Mouse (Mus musculus): ENCODE data around the gene Pdlim4. TPM values are rescaled to one million over a fixed set of nuclear protein-coding genes. Genes with fewer than 3 reads are reported as not detected.

The Pdlim4 gene
- polyA plus RNA-seq, 1 experiment, result 4.4 TPM

DNA sequence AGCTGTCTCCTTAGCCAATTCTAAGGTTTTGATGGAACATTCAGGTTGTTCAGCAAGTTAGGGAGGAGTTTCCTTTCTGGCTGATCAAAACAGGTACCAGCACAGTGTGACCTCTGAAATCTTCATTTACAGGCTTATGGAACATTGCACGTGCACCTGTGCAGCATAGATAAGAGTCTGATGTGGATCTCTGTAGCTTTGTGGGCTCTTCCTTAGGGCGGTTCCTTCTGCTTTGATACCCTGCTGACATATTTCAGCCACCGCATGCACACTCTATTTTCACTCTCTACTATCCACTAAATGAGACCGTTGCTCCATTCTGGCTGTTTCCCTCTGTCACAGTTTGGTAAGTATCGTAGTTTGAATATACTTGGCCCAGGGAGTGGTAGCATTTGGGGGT is 13.9 kb upstream of the Pdlim4 start:
- H3K36me3 ChIP-seq (ENCODE audit: control insufficient read depth, insufficient read depth, low read length), result no peaks in the 10 kb centered on the region
- no peaks in the 10 kb centered on the region for H3K4me1 ChIP-seq (ENCODE audit: control insufficient read depth, insufficient read depth, low read length)
- TF ChIP-seq POLR2A (IDR thresholded peaks at IDR 0.05; ENCODE audit: control insufficient read depth, low read depth, low read length), result no peak
- no peak overlapping the region for H3K4me3 ChIP-seq (ENCODE audit: control insufficient read depth, low read depth, low read length)
- H3K27ac ChIP-seq (ENCODE audit: control insufficient read depth, insufficient read depth, low read depth, low read length), result no peak overlapping the region
- no peaks in the 10 kb centered on the region for H3K27me3 ChIP-seq (ENCODE audit: control insufficient read depth, insufficient read depth, low read length)

DNA sequence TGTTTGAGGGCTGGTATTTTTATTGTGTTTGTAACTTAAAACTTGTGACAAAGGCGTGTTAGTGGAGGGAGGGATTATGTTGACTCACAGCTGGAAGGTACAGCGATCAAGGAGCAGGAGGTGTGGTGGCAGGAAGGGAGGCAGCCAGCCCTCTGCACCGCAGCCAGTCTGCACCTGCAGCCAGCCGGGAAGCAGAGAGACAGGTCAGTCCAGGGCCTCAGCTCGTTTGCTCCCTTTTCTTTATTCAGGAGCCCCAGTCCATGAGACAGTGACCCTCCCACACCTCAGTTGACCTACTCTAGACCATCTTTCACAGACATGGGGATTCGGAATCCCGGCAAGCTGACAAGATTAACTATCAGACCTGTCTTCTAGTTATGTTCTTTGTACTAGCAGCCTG is 11.6 kb upstream of the Pdlim4 start:
- Histone ChIP-seq H3K27me3 (ENCODE audit: control insufficient read depth, insufficient read depth, low read length) (no peaks in the 10 kb centered on the region), H3K27ac (ENCODE audit: control insufficient read depth, insufficient read depth, low read depth, low read length) (no peak overlapping the region), H3K4me1 (ENCODE audit: control insufficient read depth, insufficient read depth, low read length) (no peaks in the 10 kb centered on the region), H3K4me3 (ENCODE audit: control insufficient read depth, low read depth, low read length) (no peak overlapping the region), H3K36me3 (ENCODE audit: control insufficient read depth, insufficient read depth, low read length) (no peaks in the 10 kb centered on the region)
- TF ChIP-seq POLR2A (IDR thresholded peaks at IDR 0.05; ENCODE audit: control insufficient read depth, low read depth, low read length) (no peak), CTCF (IDR thresholded peaks at IDR 0.05; ENCODE audit: control insufficient read depth, insufficient read depth, insufficient replicate concordance, low read depth, low read length) (no peak)

DNA sequence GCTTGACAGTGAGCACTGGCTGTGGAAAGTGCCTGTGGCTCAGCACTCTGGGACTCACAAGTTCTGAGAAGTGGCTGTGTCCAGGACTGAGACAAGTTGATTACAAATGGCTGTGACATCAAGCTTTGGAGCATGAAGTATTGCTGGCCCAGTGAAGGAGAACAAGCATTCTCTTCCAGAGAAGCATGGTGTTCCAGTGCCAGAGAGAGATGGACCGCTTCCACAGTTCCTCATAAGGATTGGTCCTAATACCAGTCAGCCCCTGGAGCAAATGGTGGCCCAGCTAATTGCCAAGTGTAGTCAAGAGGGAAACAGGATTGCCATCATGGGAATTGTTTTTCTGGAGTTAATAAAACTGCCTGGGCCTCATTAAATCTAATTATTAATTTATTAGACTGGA is 7.3 kb upstream of the Pdlim4 start:
- Histone ChIP-seq H3K4me1 (ENCODE audit: control insufficient read depth, insufficient read depth, low read length) (no peaks in the 10 kb centered on the region; the same call in 1 of the 2 replicates), H3K4me3 (ENCODE audit: control insufficient read depth, low read depth, low read length) (no peak overlapping the region), H3K27ac (ENCODE audit: control insufficient read depth, insufficient read depth, low read depth, low read length) (no peak overlapping the region), H3K27me3 (ENCODE audit: control insufficient read depth, insufficient read depth, low read length) (no peaks in the 10 kb centered on the region), H3K36me3 (ENCODE audit: control insufficient read depth, insufficient read depth, low read length) (no peaks in the 10 kb centered on the region)
- no peak for TF ChIP-seq CTCF (IDR thresholded peaks at IDR 0.05; ENCODE audit: control insufficient read depth, insufficient read depth, insufficient replicate concordance, low read depth, low read length)
- TF ChIP-seq POLR2A (IDR thresholded peaks at IDR 0.05; ENCODE audit: control insufficient read depth, low read depth, low read length), result no peak

DNA sequence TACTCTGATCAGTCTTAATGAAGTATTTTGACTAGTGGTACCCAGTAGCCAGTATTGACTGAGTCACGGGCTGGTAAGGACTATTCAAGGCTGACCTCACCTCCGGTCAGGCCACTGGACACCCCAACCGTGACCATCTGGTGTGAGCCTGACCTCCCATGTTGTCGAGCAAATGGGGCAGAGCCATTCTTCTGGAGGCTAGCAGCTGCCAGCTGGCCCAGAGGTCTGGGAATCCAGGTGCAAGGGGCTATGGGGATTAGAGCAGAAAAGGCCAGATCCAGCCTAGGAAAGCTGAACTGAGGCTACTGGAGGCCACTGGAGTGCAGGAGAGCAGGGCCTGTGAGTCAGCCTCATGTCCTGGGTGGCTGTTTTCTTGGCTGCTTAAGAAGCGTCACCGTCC is 6.5 kb upstream of the Pdlim4 start:
- Histone ChIP-seq H3K4me1 (ENCODE audit: control insufficient read depth, insufficient read depth, low read length) (no peaks in the 10 kb centered on the region; the same call in 1 of the 2 replicates), H3K36me3 (ENCODE audit: control insufficient read depth, insufficient read depth, low read length) (no peaks in the 10 kb centered on the region), H3K4me3 (ENCODE audit: control insufficient read depth, low read depth, low read length) (no peak overlapping the region), H3K27ac (ENCODE audit: control insufficient read depth, insufficient read depth, low read depth, low read length) (no peak overlapping the region), H3K27me3 (ENCODE audit: control insufficient read depth, insufficient read depth, low read length) (no peaks in the 10 kb centered on the region)
- no peak for TF ChIP-seq CTCF (IDR thresholded peaks at IDR 0.05; ENCODE audit: control insufficient read depth, insufficient read depth, insufficient replicate concordance, low read depth, low read length)
- no peak for TF ChIP-seq POLR2A (IDR thresholded peaks at IDR 0.05; ENCODE audit: control insufficient read depth, low read depth, low read length)

DNA sequence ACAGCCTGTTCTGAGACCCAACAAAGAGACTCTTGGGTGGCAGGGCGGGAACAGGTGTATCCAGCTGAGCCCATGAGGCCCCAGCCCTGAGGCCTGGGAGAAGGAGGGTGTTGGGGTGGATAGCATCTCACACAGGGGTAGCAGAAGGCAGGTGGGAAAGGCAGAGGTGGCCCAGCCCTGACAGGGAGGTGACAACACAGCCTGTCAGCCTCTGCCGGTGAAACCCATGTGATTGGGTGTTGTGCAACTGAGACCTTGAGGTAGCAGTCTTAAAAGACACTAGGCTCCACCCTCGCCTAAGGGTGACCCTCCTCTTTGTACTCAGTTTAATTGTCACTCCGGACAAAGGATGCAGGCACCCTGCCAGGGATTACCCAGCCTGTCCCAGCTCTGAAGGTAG is 4.5 kb upstream of the Pdlim4 start:
- H3K27me3 ChIP-seq (ENCODE audit: control insufficient read depth, insufficient read depth, low read length), result no peaks in the 10 kb centered on the region
- peaks cover 12% of the 10 kb centered on the region for H3K4me1 ChIP-seq (ENCODE audit: control insufficient read depth, insufficient read depth, low read length)
- TF ChIP-seq POLR2A (IDR thresholded peaks at IDR 0.05; ENCODE audit: control insufficient read depth, low read depth, low read length), result no peak
- no peak for TF ChIP-seq CTCF (IDR thresholded peaks at IDR 0.05; ENCODE audit: control insufficient read depth, insufficient read depth, insufficient replicate concordance, low read depth, low read length)
- H3K36me3 ChIP-seq (ENCODE audit: control insufficient read depth, insufficient read depth, low read length), result no peaks in the 10 kb centered on the region
- no peak overlapping the region for H3K4me3 ChIP-seq (ENCODE audit: control insufficient read depth, low read depth, low read length)
- H3K27ac ChIP-seq (ENCODE audit: control insufficient read depth, insufficient read depth, low read depth, low read length), result no peak overlapping the region

DNA sequence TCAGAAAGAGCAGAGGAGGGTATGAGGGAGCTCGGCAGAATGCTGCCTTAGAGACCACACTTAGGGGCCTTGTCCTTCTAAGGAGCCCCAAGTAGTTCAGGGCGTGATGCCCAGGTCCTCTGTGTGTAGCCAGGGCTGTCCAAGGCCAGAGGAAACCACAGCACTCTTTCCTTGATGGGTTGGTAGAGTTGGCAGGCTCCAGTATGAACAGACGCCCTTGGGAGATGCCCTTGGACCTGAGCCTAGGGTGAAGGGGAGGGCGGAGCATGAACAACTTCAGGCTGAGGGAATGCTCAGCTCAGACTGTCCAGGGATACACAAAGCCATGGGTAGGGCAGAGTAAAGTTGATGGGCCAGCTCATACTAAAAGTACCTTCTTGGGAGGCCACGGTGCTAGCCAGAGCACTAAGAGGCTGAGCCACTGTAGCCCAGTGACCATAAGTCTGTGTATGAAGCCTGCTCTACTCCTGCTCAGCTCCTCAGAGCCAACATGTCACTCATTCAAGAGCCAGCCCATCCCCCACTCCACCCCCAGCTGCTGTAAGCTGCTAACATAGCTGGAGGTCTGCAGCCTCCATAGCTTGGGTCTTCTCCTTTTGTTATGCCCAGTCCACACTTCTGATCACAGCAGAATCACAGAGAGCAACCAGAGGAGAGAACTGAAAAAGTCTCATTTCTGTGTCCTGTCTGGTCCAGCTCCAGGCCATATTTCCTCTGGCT is 3.1 kb upstream of the Pdlim4 start:
- Histone ChIP-seq H3K4me1 (ENCODE audit: control insufficient read depth, insufficient read depth, low read length) (peaks cover 12% of the 10 kb centered on the region), H3K4me3 (ENCODE audit: control insufficient read depth, low read depth, low read length) (no peak overlapping the region), H3K27me3 (ENCODE audit: control insufficient read depth, insufficient read depth, low read length) (no peaks in the 10 kb centered on the region), H3K27ac (ENCODE audit: control insufficient read depth, insufficient read depth, low read depth, low read length) (no peak overlapping the region), H3K36me3 (ENCODE audit: control insufficient read depth, insufficient read depth, low read length) (no peaks in the 10 kb centered on the region)
- TF ChIP-seq CTCF (IDR thresholded peaks at IDR 0.05; ENCODE audit: control insufficient read depth, insufficient read depth, insufficient replicate concordance, low read depth, low read length) (no peak), POLR2A (IDR thresholded peaks at IDR 0.05; ENCODE audit: control insufficient read depth, low read depth, low read length) (no peak)

DNA sequence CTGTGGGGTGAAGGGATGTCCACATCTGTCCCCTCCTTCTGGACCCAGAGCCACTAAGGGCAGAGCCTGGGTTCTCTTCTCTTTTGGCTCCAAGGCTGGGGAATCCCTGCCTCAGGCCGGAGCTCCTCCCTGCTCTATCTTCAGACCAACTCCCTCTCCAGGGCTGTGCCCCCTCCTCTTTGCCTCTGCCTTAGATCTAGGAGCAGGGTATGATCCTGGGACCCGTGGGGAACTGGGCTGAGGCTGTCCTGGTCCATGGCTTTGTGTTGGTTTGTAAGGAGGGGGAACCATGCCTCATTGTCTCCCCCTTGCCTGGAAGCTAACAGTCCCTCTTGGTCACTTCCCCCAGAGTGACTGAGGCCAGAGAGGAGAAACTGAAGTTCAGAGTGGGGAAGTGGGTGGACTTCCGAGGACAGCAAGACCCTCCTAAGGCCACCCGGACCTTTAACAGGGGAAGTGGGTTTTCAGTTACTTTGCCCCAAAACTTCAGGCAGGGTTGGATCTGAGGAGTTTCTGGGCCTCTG is 756 bp downstream of the Pdlim4 start:
- Histone ChIP-seq H3K36me3 (ENCODE audit: control insufficient read depth, insufficient read depth, low read length) (no peaks in the 10 kb centered on the region), H3K27ac (ENCODE audit: control insufficient read depth, insufficient read depth, low read depth, low read length) (no peak overlapping the region), H3K4me1 (ENCODE audit: control insufficient read depth, insufficient read depth, low read length) (peaks cover 12% of the 10 kb centered on the region)

More for the DNA sequence above, 756 bp downstream of the Pdlim4 start:
- no peak for TF ChIP-seq CTCF (IDR thresholded peaks at IDR 0.05; ENCODE audit: control insufficient read depth, insufficient read depth, insufficient replicate concordance, low read depth, low read length)
- TF ChIP-seq POLR2A (IDR thresholded peaks at IDR 0.05; ENCODE audit: control insufficient read depth, low read depth, low read length), result no peak
- H3K4me3 ChIP-seq (ENCODE audit: control insufficient read depth, low read depth, low read length), result peak overlapping the region; percentile 4
- no peaks in the 10 kb centered on the region for H3K27me3 ChIP-seq (ENCODE audit: control insufficient read depth, insufficient read depth, low read length)
